Mouse (Mus musculus) skeletal muscle tissue, postnatal 0 days (tissue): ENCODE measurements around the gene Lrriq3. TPM values are rescaled to one million over a fixed set of nuclear protein-coding genes. Genes with fewer than 3 reads are reported as not detected.

Experiments
- polyA plus RNA-seq: library from polyadenylated mRNA; unstranded; fragments of >200 nt; fragmentation: Nextera tagmentation; extraction: Ambion mirVana; gene quantifications from 2 replicates; pipeline ENCODE4 v1.2.1, GENCODE M21; 2015

Lrriq3 gene
- 0.72 and 0.89 TPM in 2 replicates for polyA plus RNA-seq

DNA sequence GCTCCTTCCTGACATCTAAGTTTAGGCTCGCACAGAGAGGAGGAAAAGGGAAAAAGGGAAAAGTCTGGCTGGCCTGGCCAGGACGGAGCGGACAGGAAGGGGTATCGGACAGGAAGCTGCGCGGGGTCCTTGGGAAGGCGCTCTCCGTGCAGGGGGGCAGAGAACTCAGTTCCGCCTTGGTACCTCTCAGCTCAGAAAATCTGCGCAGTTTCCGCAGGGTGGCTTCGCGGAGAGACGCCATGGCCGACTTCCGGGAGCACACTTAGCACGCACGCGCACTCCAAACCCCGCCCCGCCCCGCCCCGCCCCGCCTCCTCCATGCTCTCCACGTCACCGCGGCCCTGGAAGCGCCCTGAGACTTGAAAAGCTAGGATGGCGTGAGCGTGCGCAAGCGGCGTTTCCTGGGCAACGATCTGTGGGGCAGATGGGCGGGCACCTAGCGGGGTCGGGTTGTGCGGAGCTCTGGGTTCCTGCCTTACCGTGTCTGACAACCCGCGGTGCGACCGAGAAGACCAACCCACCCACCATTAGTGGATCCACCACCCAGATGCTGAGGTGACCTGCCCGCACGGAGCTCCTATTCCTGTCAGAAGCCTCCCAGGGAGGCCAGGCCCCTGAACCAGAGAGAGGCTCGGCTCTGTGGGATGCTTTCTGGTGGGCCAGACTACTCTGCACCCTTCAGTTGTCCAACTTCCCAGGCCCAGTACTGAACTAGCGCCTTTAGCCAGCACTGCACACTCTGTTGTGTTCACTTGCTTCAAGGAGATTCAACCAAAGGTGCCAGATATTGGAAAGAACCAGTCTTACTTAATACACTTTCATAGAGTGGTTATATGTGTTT is at the start of gene Lrriq3, which contains the start of gene Fpgt:
TSS of gene Lrriq3 (plus strand) at position 319 of the 841 bp plus-strand sequence.
TSS of gene Fpgt (minus strand) at position 288 of the 841 bp plus-strand sequence.

DNA sequence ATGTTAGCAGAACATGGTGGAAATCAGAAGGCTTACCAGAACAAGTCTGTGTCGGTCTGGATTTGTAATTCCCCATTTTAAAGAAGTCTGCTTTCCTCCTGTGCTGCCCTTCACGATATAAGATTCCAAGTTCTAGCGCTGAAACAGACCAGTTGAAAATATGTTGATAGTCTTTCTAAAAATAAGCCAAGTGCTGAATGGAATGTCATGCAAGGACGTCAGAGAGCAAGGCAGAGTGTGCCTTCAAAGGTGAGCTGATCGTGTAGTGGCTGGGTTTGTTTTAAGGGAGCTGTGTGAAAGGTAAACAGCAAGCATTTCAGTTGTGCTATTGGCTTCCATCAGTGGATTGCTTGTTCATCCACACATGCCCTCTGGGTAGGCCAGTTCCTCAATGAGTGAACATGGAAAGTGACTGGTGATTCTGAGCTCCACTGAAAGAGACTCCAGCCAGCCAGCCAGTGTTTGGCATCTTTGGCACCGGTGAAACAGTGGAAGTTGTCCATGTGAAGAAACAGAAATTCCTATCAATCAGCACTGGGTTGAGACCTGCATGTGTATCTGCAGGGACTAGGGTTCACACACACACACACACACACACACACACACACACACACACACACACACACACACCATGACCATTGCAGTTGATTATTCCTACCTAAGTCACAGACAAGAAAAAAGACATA is 37.9 kb upstream of the Lrriq3 start, which contains the start of gene Tnni3k:
TSS of gene Tnni3k (minus strand) at position 177 of the 686 bp plus-strand sequence.

Other genes starting within 250 kb of the Lrriq3 start
- not detected in 2 replicates for gene Tnni3k, start 38.0 kb upstream of the Lrriq3 start, polyA plus RNA-seq
- 6.6 and 7.0 TPM in 2 replicates for gene Fpgt, start within 50 bp of the Lrriq3 start, polyA plus RNA-seq